Mouse (Mus musculus) neural tube, embryonic 14.5 days (tissue): ENCODE data around the gene Lmod1. TPM values are rescaled to one million over a fixed set of nuclear protein-coding genes. Genes with fewer than 3 reads are reported as not detected.

Source experiments
- ATAC-seq: fragments of 200-750 bp; cut with Nextera tagmentation; 2 replicates; pipeline ENCODE4 v1.8.0; 2017; ENCODE audit warnings: low read depth, mild to moderate bottlenecking, moderate TSS enrichment, moderate library complexity
- H3K27ac ChIP-seq: fragments of 300-500 bp; sonication (generic); 2 replicates; pipeline ENCODE4 v1.5.1; 2014; ENCODE audit warnings: low read depth, mild to moderate bottlenecking, control low read depth, low read length, moderate library complexity, mixed read lengths
- H3K27me3 ChIP-seq: fragments of 300-500 bp; sonication (generic); 2 replicates; pipeline ENCODE4 v1.6.1; 2014; ENCODE audit warnings: low read length; ENCODE audit not compliant: control insufficient read depth, insufficient read depth
- H3K36me3 ChIP-seq: fragments of 300-500 bp; sonication (generic); 2 replicates; pipeline ENCODE4 v1.6.1; 2014; ENCODE audit warnings: low read length, mixed read lengths; ENCODE audit not compliant: control insufficient read depth, insufficient read depth
- H3K4me1 ChIP-seq: fragments of 300-500 bp; sonication (generic); 2 replicates; pipeline ENCODE4 v1.6.1; 2014; ENCODE audit warnings: low read length; ENCODE audit not compliant: control insufficient read depth, insufficient read depth
- H3K4me2 ChIP-seq: fragments of 300-500 bp; sonication (generic); 2 replicates; pipeline ENCODE4 v1.6.1; 2014; ENCODE audit warnings: mild to moderate bottlenecking, low read depth, low read length, control low read depth
- H3K4me3 ChIP-seq: fragments of 300-500 bp; sonication (generic); 2 replicates; pipeline ENCODE4 v1.5.1; 2014; ENCODE audit warnings: low read depth, low read length, control low read depth, mixed read lengths
- H3K9ac ChIP-seq: fragments of 300-500 bp; sonication (generic); replicated peaks from 2 replicates; pipeline ENCODE4 v1.6.1; 2014; ENCODE audit warnings: low read depth, mild to moderate bottlenecking, control low read depth, low read length, mixed read lengths
- H3K9me3 ChIP-seq: fragments of 300-500 bp; sonication (generic); 2 replicates; pipeline ENCODE4 v1.6.1; 2016; ENCODE audit warnings: low read length; ENCODE audit not compliant: control insufficient read depth
- WGBS: fragments of 180-500 bp; shearing (Covaris S2); extraction: QIAGEN DNeasy Blood & Tissue Kit; methylation state at CpG from one replicate; pipeline ENCODE4 v1.1.7; 2014; 5-methylcytosine and 5-hydroxymethylcytosine counted together
- polyA plus RNA-seq: library from polyadenylated mRNA; unstranded; fragments of >200 nt; fragmentation: Nextera tagmentation; extraction: Ambion mirVana; gene quantifications from 2 replicates; pipeline ENCODE4 v1.2.1, GENCODE M21; 2014

Gene Lmod1
- polyA plus RNA-seq, 1 experiment from 2014 or later: 0.17 TPM

- 65% methylated on average over 4 of the region's 4 CpGs for WGBS
- Histone ChIP-seq H3K27ac (no peak overlapping the region), H3K4me3 (no peak overlapping the region), H3K9me3 (no peaks in the 10 kb centered on the region), H3K4me2 (no peak overlapping the region), H3K4me1 (no peaks in the 10 kb centered on the region), H3K9ac (no peak overlapping the region), H3K36me3 (no peaks in the 10 kb centered on the region), H3K27me3 (no peaks in the 10 kb centered on the region)
- ATAC-seq: no peak
These were observed 23.0 kb downstream of the Lmod1 start for GRCm38 (mm10) chr1:135347498-135348169.

GRCm38 (mm10) chr1:135351953-135352352 lies 27.3 kb downstream of the Lmod1 start:
- Histone ChIP-seq H3K27ac (no peak overlapping the region), H3K4me3 (no peak overlapping the region), H3K36me3 (no peaks in the 10 kb centered on the region), H3K9ac (no peak overlapping the region), H3K9me3 (no peaks in the 10 kb centered on the region), H3K4me1 (no peaks in the 10 kb centered on the region), H3K27me3 (no peaks in the 10 kb centered on the region), H3K4me2 (no peak overlapping the region)
- ATAC-seq: no peak
- whole genome bisulfite sequencing: 48% methylated on average over 3 of the region's 3 CpGs

GRCm38 (mm10) chr1:135359071-135359470 lies 34.5 kb downstream of the Lmod1 start:
- no peaks in the 10 kb centered on the region for H3K4me1 ChIP-seq
- H3K27me3 ChIP-seq: no peaks in the 10 kb centered on the region
- H3K4me3 ChIP-seq: no peak overlapping the region
- no peak for ATAC-seq
- no peaks in the 10 kb centered on the region for H3K36me3 ChIP-seq
- H3K4me2 ChIP-seq: no peak overlapping the region
- H3K27ac ChIP-seq: no peak overlapping the region
- no peaks in the 10 kb centered on the region for H3K9me3 ChIP-seq
- H3K9ac ChIP-seq: no peak overlapping the region
- 44% methylated on average over 2 of the region's 2 CpGs for WGBS

- Histone ChIP-seq H3K9ac (no peak overlapping the region), H3K4me2 (no peak overlapping the region), H3K9me3 (no peaks in the 10 kb centered on the region), H3K27me3 (no peaks in the 10 kb centered on the region), H3K4me1 (no peaks in the 10 kb centered on the region), H3K27ac (no peak overlapping the region), H3K36me3 (no peaks in the 10 kb centered on the region), H3K4me3 (no peak overlapping the region)
- no peak for ATAC-seq
- 57% methylated on average over 4 of the region's 4 CpGs for WGBS
These were observed 36.9 kb downstream of the Lmod1 start for GRCm38 (mm10) chr1:135361491-135361890.

- H3K9ac ChIP-seq: no peak overlapping the region
- H3K36me3 ChIP-seq: no peaks in the 10 kb centered on the region
- H3K27me3 ChIP-seq: no peaks in the 10 kb centered on the region
- H3K4me1 ChIP-seq: no peaks in the 10 kb centered on the region
- H3K4me3 ChIP-seq: no peak overlapping the region
- no peak overlapping the region for H3K4me2 ChIP-seq
- H3K27ac ChIP-seq: no peak overlapping the region
- no peak for ATAC-seq
- H3K9me3 ChIP-seq: no peaks in the 10 kb centered on the region
These were observed 37.5 kb downstream of the Lmod1 start for GRCm38 (mm10) chr1:135362115-135362514.

GRCm38 (mm10) chr1:135363446-135363845 lies 38.8 kb downstream of the Lmod1 start:
- Histone ChIP-seq H3K27me3 (no peaks in the 10 kb centered on the region), H3K27ac (no peak overlapping the region), H3K4me3 (no peak overlapping the region), H3K4me1 (no peaks in the 10 kb centered on the region), H3K4me2 (no peak overlapping the region), H3K9me3 (no peaks in the 10 kb centered on the region), H3K36me3 (no peaks in the 10 kb centered on the region), H3K9ac (no peak overlapping the region)
- 89% methylated on average over 8 of the region's 8 CpGs for WGBS
- ATAC-seq: no peak

GRCm38 (mm10) chr1:135366380-135366779 lies 41.8 kb downstream of the Lmod1 start:
- H3K27me3 ChIP-seq: no peaks in the 10 kb centered on the region
- no peaks in the 10 kb centered on the region for H3K36me3 ChIP-seq
- no peak overlapping the region for H3K9ac ChIP-seq
- no peaks in the 10 kb centered on the region for H3K4me1 ChIP-seq
- no peak overlapping the region for H3K4me3 ChIP-seq
- H3K4me2 ChIP-seq: no peak overlapping the region
- no peak overlapping the region for H3K27ac ChIP-seq
- no peak for ATAC-seq
- H3K9me3 ChIP-seq: no peaks in the 10 kb centered on the region

GRCm38 (mm10) chr1:135367005-135367404 lies 42.4 kb downstream of the Lmod1 start:
- Histone ChIP-seq H3K9me3 (no peaks in the 10 kb centered on the region), H3K27me3 (no peaks in the 10 kb centered on the region), H3K27ac (no peak overlapping the region), H3K9ac (no peak overlapping the region), H3K4me2 (no peak overlapping the region), H3K36me3 (no peaks in the 10 kb centered on the region), H3K4me1 (no peaks in the 10 kb centered on the region), H3K4me3 (no peak overlapping the region)
- no peak for ATAC-seq
- 83% methylated on average over 7 of the region's 7 CpGs for WGBS

- no peaks in the 10 kb centered on the region for H3K27me3 ChIP-seq
- H3K36me3 ChIP-seq: no peaks in the 10 kb centered on the region
- peaks cover 4% of the 10 kb centered on the region; the same call in 1 of the 2 replicates for H3K4me1 ChIP-seq
- no peak overlapping the region for H3K27ac ChIP-seq
- H3K9ac ChIP-seq: no peak overlapping the region
- no peak overlapping the region for H3K4me3 ChIP-seq
- no peak for ATAC-seq
- H3K9me3 ChIP-seq: no peaks in the 10 kb centered on the region
- H3K4me2 ChIP-seq: no peak overlapping the region
- WGBS: 78% methylated on average over 8 of the region's 8 CpGs
These were observed 43.0 kb downstream of the Lmod1 start for GRCm38 (mm10) chr1:135367595-135367994.
